Mouse (Mus musculus) ES-Bruce4 (cell line): Measurements from ENCODE around the gene Kdelc2.

Experiments used
- CTCF ChIP-seq: IDR thresholded peaks from one replicate; pipeline ENCODE4 v1.8.1; 2011; ENCODE audit warnings: low read depth, low read length
- POLR2A ChIP-seq: IDR thresholded peaks from one replicate; pipeline ENCODE4 v1.8.1; 2011; ENCODE audit warnings: low read length; ENCODE audit not compliant: insufficient read depth

- TF ChIP-seq CTCF (no peak), POLR2A (no peak)
Observed at GRCm38 (mm10) chr9:53450609-53451008, 66.8 kb downstream of the Kdelc2 start.
